Mouse (Mus musculus): Measurements from ENCODE around the gene Gtf3c1. TPM values are rescaled to one million over a fixed set of nuclear protein-coding genes. Genes with fewer than 3 reads are reported as not detected.
A peak's percentile ranks its signal among the peaks of the same experiment; 100 is the strongest.
"Not testable (repeated sequence)": the region's sequence is repeated elsewhere in the genome, so short reads cannot be mapped to it uniquely, and the experiment has no call there.

The Gtf3c1 gene
- polyA plus RNA-seq, 1 experiment from 2014 or later, result 24.9 TPM

GRCm38 (mm10) chr7:125733791-125734190, 26.2 kb upstream of the Gtf3c1 start:
- Histone ChIP-seq H3K4me3 (replicated peaks) (no peak overlapping the region), H3K9me3 (replicated peaks) (no peaks in the 10 kb centered on the region), H3K27ac (replicated peaks) (no peak overlapping the region), H3K27me3 (replicated peaks) (no peaks in the 10 kb centered on the region), H3K36me3 (no peaks in the 10 kb centered on the region), H3K4me1 (peaks cover 10% of the 10 kb centered on the region; the same call in 1 of the 2 replicates), H3K4me2 (no peak overlapping the region), H3K9ac (replicated peaks) (no peak overlapping the region)
- WGBS, result 94% methylated on average over 4 of the region's 4 CpGs
- ATAC-seq (ENCODE audit: low FRiP score), result no peak

- no peaks in the 10 kb centered on the region for H3K36me3 ChIP-seq
- H3K27ac ChIP-seq (replicated peaks), result peak overlapping the region; percentile 39; the same call in 1 of the 2 replicates
- H3K4me1 ChIP-seq, result peaks cover 14% of the 10 kb centered on the region; the same call in 1 of the 2 replicates
- H3K4me3 ChIP-seq (replicated peaks), result no peak overlapping the region
- no peak for ATAC-seq (ENCODE audit: low FRiP score)
- H3K27me3 ChIP-seq (replicated peaks), result no peaks in the 10 kb centered on the region
- H3K4me2 ChIP-seq, result no peak overlapping the region
- no peak overlapping the region for H3K9ac ChIP-seq (replicated peaks)
- no peaks in the 10 kb centered on the region for H3K9me3 ChIP-seq (replicated peaks)
Observed at GRCm38 (mm10) chr7:125731679-125732078, 24.1 kb upstream of the Gtf3c1 start.

- ATAC-seq (ENCODE audit: low FRiP score), result no peak
- no peak overlapping the region for H3K27ac ChIP-seq (replicated peaks)
- H3K4me2 ChIP-seq, result no peak overlapping the region
- no peak overlapping the region for H3K9ac ChIP-seq (replicated peaks)
- no peak overlapping the region for H3K4me3 ChIP-seq (replicated peaks)
- no peaks in the 10 kb centered on the region for H3K36me3 ChIP-seq
- 26% methylated on average over 5 of the region's 5 CpGs for WGBS
- H3K27me3 ChIP-seq (replicated peaks), result no peaks in the 10 kb centered on the region
- no peaks in the 10 kb centered on the region for H3K9me3 ChIP-seq (replicated peaks)
- peaks cover 29% of the 10 kb centered on the region for H3K4me1 ChIP-seq
Observed at GRCm38 (mm10) chr7:125723189-125723972, 15.8 kb upstream of the Gtf3c1 start.

- peaks cover 27% of the 10 kb centered on the region for H3K4me1 ChIP-seq
- no peak overlapping the region for H3K4me3 ChIP-seq (replicated peaks)
- no peak overlapping the region for H3K4me2 ChIP-seq
- H3K9ac ChIP-seq (replicated peaks), result no peak overlapping the region
- ATAC-seq (ENCODE audit: low FRiP score), result no peak
- H3K9me3 ChIP-seq (replicated peaks), result no peaks in the 10 kb centered on the region
- no peak overlapping the region for H3K27ac ChIP-seq (replicated peaks)
- no peaks in the 10 kb centered on the region for H3K27me3 ChIP-seq (replicated peaks)
- H3K36me3 ChIP-seq, result no peaks in the 10 kb centered on the region
Observed at GRCm38 (mm10) chr7:125722127-125722526, 14.5 kb upstream of the Gtf3c1 start.

- H3K4me3 ChIP-seq (replicated peaks), result no peak overlapping the region
- H3K9ac ChIP-seq (replicated peaks), result no peak overlapping the region
- H3K9me3 ChIP-seq (replicated peaks), result no peaks in the 10 kb centered on the region
- H3K36me3 ChIP-seq, result no peaks in the 10 kb centered on the region
- no peak overlapping the region for H3K4me2 ChIP-seq
- no peak overlapping the region for H3K27ac ChIP-seq (replicated peaks)
- no peak for ATAC-seq (ENCODE audit: low FRiP score)
- peaks cover 27% of the 10 kb centered on the region for H3K4me1 ChIP-seq
- no peaks in the 10 kb centered on the region for H3K27me3 ChIP-seq (replicated peaks)
- WGBS, result 85% methylated on average over 4 of the region's 4 CpGs
Observed at GRCm38 (mm10) chr7:125721033-125721432, 13.5 kb upstream of the Gtf3c1 start.

- WGBS, result 61% methylated on average over 5 of the region's 5 CpGs
- no peaks in the 10 kb centered on the region for H3K27me3 ChIP-seq (replicated peaks)
Observed at GRCm38 (mm10) chr7:125720370-125720769, 12.8 kb upstream of the Gtf3c1 start.

GRCm38 (mm10) chr7:125717612-125718011, 10.0 kb upstream of the Gtf3c1 start:
- H3K9me3 ChIP-seq (replicated peaks), result no peaks in the 10 kb centered on the region
- no peak for ATAC-seq (ENCODE audit: low FRiP score)
- H3K4me2 ChIP-seq, result no peak overlapping the region

More at GRCm38 (mm10) chr7:125720370-125720769, 12.8 kb upstream of the Gtf3c1 start:
- H3K4me1 ChIP-seq, result peaks cover 27% of the 10 kb centered on the region
- H3K4me2 ChIP-seq, result no peak overlapping the region
- no peak for ATAC-seq (ENCODE audit: low FRiP score)
- no peaks in the 10 kb centered on the region for H3K36me3 ChIP-seq
- H3K27ac ChIP-seq (replicated peaks), result no peak overlapping the region
- H3K4me3 ChIP-seq (replicated peaks), result no peak overlapping the region
- H3K9ac ChIP-seq (replicated peaks), result no peak overlapping the region
- no peaks in the 10 kb centered on the region for H3K9me3 ChIP-seq (replicated peaks)

GRCm38 (mm10) chr7:125716724-125717123, 9.1 kb upstream of the Gtf3c1 start:
- H3K4me3 ChIP-seq (replicated peaks), result no peak overlapping the region
- 70% methylated on average over 2 of the region's 2 CpGs for WGBS
- no peaks in the 10 kb centered on the region for H3K36me3 ChIP-seq
- H3K9me3 ChIP-seq (replicated peaks), result no peaks in the 10 kb centered on the region
- H3K4me1 ChIP-seq, result peaks cover 7% of the 10 kb centered on the region; the same call in 1 of the 2 replicates
- no peaks in the 10 kb centered on the region for H3K27me3 ChIP-seq (replicated peaks)
- no peak overlapping the region for H3K27ac ChIP-seq (replicated peaks)
- no peak for ATAC-seq (ENCODE audit: low FRiP score)
- no peak overlapping the region for H3K9ac ChIP-seq (replicated peaks)
- H3K4me2 ChIP-seq, result no peak overlapping the region

More at GRCm38 (mm10) chr7:125717612-125718011, 10.0 kb upstream of the Gtf3c1 start:
- Histone ChIP-seq H3K27me3 (replicated peaks) (no peaks in the 10 kb centered on the region), H3K9ac (replicated peaks) (no peak overlapping the region), H3K4me3 (replicated peaks) (no peak overlapping the region), H3K4me1 (peaks cover 7% of the 10 kb centered on the region), H3K27ac (replicated peaks) (no peak overlapping the region), H3K36me3 (no peaks in the 10 kb centered on the region)

GRCm38 (mm10) chr7:125714803-125715202, 7.2 kb upstream of the Gtf3c1 start:
- no peaks in the 10 kb centered on the region for H3K27me3 ChIP-seq (replicated peaks)
- ATAC-seq (ENCODE audit: low FRiP score), result no peak
- H3K4me1 ChIP-seq, result 0 out of 2 replicates have a peak, but pooled peaks cover under 1% of the 10 kb centered on the region
- no peak overlapping the region for H3K9ac ChIP-seq (replicated peaks)
- no peaks in the 10 kb centered on the region for H3K9me3 ChIP-seq (replicated peaks)
- H3K36me3 ChIP-seq, result no peaks in the 10 kb centered on the region
- H3K27ac ChIP-seq (replicated peaks), result no peak overlapping the region
- H3K4me2 ChIP-seq, result no peak overlapping the region
- H3K4me3 ChIP-seq (replicated peaks), result no peak overlapping the region
- WGBS, result 92% methylated on average over 3 of the region's 3 CpGs

GRCm38 (mm10) chr7:125713542-125714055, 6.0 kb upstream of the Gtf3c1 start:
- not testable (repeated sequence) for H3K9me3 ChIP-seq (replicated peaks); H3K27ac ChIP-seq (replicated peaks)
- WGBS, result 91% methylated on average over 7 of the region's 7 CpGs

GRCm38 (mm10) chr7:125708100-125708499, 520 bp upstream of the Gtf3c1 start:
- peak; percentile 9; the same call in 1 of the 2 replicates for ATAC-seq (ENCODE audit: low FRiP score)
- peaks cover 11% of the 10 kb centered on the region for H3K36me3 ChIP-seq
- H3K27ac ChIP-seq (replicated peaks), result peak overlapping the region; percentile 93
- H3K4me2 ChIP-seq, result peak overlapping the region; percentile 82
- no peaks in the 10 kb centered on the region for H3K27me3 ChIP-seq (replicated peaks)
- H3K9ac ChIP-seq (replicated peaks), result peak overlapping the region; percentile 92
- H3K9me3 ChIP-seq (replicated peaks), result no peaks in the 10 kb centered on the region
- 2% methylated on average over 15 of the region's 15 CpGs for WGBS
- peak overlapping the region; percentile 83 for H3K4me3 ChIP-seq (replicated peaks)
- H3K4me1 ChIP-seq, result peaks cover 43% of the 10 kb centered on the region

More at GRCm38 (mm10) chr7:125713542-125714055, 6.0 kb upstream of the Gtf3c1 start:
- not testable (repeated sequence) for H3K4me1 ChIP-seq; H3K4me2 ChIP-seq; H3K36me3 ChIP-seq; H3K4me3 ChIP-seq (replicated peaks); H3K27me3 ChIP-seq (replicated peaks); ATAC-seq (ENCODE audit: low FRiP score); H3K9ac ChIP-seq (replicated peaks)

GRCm38 (mm10) chr7:125707186-125707585, 394 bp downstream of the Gtf3c1 start:
- peak overlapping the region; percentile 92 for H3K9ac ChIP-seq (replicated peaks)
- H3K4me1 ChIP-seq, result peaks cover 43% of the 10 kb centered on the region
- WGBS, result under 1% methylated on average over 24 of the region's 24 CpGs
- H3K9me3 ChIP-seq (replicated peaks), result no peaks in the 10 kb centered on the region
- peak overlapping the region; percentile 93 for H3K27ac ChIP-seq (replicated peaks)
- peak overlapping the region; percentile 82 for H3K4me2 ChIP-seq
- peak; percentile 84 for ATAC-seq (ENCODE audit: low FRiP score)
- H3K27me3 ChIP-seq (replicated peaks), result no peaks in the 10 kb centered on the region
- H3K4me3 ChIP-seq (replicated peaks), result peak overlapping the region; percentile 83
- peaks cover 20% of the 10 kb centered on the region for H3K36me3 ChIP-seq

Data from neural tube, embryonic 15.5 days (tissue).